Mouse (Mus musculus): ENCODE measurements around the gene 1110051M20Rik.

The 1110051M20Rik gene

DNA sequence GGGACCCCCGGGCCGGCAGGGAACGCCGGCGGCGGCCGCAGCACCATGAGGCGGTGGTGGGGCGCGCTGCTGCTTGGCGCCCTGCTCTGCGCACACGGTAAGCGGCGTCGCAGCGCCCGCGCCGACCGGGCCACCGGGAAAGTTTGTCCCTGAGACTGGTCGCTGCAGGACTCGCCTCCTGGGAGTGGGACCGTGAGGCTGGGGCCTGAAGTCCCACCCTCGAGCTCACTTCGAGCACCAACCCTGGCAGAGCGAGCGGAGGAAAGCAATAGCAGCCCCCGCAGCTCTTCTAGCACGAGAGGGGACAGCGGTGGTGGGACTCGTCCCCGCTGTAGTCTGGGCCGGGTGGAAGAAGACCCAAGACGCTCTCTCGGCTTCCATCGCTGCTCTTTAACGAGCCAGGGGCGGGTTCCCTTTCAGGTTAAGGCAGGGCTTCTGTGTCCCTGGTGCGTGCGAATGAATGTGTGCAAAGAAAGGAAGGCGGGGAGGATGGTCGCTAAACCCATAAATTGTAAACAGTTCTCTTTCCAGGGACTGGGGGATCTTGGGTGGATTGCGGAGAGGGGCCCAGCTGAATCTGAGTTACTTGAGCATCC lies 13.2 kb upstream of the 1110051M20Rik start:
- WGBS: under 1% methylated on average over 43 of the region's 45 CpGs

DNA sequence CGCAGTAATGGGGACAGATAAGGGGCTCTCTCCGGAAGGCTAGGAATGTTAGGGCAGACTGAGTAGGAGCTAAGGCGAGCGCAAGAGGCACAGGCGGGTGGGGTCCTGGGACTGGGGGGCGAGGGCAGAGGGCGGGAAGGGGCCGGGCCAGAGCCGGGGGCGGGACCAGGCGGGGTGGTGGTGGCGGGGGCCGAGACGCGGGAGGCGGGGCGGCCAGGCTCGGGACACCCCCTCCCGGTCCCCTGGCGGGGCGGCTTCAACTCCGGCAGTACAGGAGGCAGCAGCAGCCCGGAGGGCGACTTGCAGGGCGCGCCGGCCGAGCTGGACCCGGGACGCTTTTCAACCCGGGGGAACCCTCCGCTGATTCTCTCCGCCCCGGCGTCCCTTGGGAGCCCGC lies 12.8 kb upstream of the 1110051M20Rik start, which contains the start of gene Lrp4:
Lrp4 (plus strand) TSS at position 253 of the 397 bp plus-strand sequence.
- 5% methylated on average over 32 of the region's 36 CpGs for WGBS

- WGBS: 69% methylated on average over 9 of the region's 9 CpGs
Measured at GRCm38 (mm10) chr2:91456491-91457100, 12.1 kb upstream of the 1110051M20Rik start.

DNA sequence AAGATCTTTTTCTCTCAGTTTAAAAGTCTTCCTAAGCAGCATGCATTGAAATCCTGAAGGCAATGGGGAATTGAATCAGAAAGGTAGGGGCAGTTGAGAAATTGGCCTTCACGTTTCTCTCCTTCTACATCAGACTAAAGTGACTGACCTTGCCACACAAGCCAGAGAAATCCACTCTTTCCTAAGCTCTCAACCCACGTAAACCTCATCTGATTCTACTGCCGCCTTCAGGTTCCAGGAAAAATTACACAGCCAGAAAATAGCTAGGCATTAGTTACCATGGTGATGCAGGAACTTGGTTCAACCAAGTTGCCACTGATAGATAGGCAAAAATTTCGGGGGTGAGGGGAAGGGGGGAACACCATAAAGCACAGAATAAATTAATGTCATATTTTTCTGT lies 11.3 kb upstream of the 1110051M20Rik start:
- 3% methylated on average over 4 of the region's 4 CpGs for WGBS

- 93% methylated on average over 3 of the region's 3 CpGs for WGBS
Measured at GRCm38 (mm10) chr2:91454434-91454833, 9.9 kb upstream of the 1110051M20Rik start.

DNA sequence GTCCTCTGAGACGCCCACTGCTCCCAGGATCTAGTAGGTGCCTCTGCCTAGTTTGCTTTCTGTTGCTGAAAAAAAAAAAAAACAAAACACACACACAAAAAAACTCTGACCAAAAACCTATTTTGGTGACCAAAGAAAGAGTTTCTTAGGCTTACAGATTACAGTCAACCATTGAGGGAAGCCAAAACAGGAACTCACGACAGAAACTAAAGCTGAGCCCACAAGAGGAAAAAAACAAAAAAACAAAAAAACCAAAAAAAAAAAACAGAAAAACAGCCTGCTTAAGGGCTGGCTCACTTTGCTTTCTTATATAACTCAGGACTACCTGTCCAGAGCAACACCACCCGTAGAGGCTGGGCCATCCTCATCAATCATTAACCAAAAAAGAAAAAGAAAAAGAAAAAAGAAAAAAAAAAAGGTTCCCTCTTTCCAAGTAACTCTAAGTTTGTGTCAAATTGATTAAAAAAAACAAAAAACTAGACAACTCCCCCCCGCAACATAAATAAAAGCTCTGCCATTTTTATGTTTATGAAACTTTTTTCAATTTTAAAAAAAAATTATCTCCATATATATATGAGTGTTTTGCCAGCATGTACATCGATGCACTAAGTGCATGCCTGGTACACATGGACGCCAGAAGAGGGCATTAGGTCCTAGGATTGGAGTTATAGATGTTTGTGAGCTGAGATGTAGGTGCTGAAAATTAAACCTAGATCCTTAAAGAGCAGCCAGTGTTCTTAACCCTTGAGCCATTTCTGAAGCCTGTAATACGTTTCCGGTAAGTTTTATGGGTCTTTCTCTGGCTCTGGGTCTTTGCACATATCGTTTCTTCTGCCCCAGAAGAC lies 8.9 kb upstream of the 1110051M20Rik start:
- 84% methylated on average over 9 of the region's 9 CpGs for WGBS

DNA sequence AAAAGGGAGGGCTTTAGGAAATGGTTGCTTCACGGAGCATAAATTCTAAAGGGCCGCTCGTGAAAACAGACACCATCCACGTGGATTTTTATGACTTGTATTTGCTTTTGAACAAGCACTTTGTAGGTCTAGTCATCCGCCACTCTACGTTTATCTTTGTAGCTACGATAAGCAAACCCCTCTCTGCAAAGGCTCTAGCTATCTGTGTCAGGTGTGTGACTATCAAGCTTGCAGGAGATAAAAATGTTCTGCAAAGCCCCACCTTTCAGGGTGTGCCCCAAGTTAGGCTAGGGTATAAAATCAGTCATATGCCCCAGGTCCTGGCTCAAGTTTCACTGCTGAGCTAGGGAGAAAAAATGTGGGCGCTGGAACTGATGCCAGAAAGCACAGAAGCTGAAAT lies 8.2 kb upstream of the 1110051M20Rik start:
- 74% methylated on average over 8 of the region's 8 CpGs for whole genome bisulfite sequencing

- WGBS: 76% methylated on average over 9 of the region's 9 CpGs
Measured at GRCm38 (mm10) chr2:91450316-91450715, 5.8 kb upstream of the 1110051M20Rik start.

DNA sequence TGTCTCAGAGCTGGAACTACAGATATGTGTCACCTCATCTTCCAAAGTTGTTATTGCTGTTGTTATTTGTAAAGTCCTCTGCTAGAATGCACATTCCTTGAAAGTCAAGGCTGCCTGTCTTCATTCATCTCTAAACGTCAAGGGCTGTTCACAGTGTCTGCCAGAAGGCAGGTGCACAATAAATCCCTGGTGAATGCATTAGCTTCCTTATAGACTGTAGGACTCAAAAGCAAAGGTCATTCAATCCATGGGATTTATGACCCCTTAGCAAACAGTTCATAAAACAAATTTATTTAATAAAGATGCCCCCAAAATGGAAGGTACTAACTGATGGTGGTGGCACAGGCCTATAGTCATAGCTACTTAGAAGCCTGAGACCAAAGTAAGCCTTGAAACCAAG lies 5.2 kb upstream of the 1110051M20Rik start:
- WGBS: 80% methylated on average over 1 of the region's 1 CpGs

- 28% methylated on average over 1 of the region's 1 CpGs for WGBS
Measured at GRCm38 (mm10) chr2:91442241-91442640, 2.3 kb downstream of the 1110051M20Rik start.

DNA sequence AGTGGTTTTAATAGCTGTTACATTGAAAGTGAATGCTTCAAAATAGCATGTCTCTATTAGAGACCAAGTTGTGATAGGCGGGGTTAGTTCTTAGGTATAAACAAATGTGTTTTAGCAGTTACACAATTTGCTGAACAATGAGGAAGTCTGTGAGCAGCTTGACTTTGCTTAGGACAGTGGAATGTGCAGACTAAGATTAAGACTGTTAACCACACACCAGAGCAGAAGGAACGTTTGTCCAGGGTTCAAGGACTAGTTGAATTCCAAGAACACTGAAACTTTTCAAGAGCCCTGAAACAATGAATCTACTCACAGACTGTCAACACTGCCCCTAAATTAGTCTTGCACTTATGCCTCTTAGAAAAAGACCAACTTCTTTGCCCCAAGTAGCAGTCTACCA lies 2.8 kb downstream of the 1110051M20Rik start:
- WGBS: 71% methylated on average over 2 of the region's 2 CpGs

DNA sequence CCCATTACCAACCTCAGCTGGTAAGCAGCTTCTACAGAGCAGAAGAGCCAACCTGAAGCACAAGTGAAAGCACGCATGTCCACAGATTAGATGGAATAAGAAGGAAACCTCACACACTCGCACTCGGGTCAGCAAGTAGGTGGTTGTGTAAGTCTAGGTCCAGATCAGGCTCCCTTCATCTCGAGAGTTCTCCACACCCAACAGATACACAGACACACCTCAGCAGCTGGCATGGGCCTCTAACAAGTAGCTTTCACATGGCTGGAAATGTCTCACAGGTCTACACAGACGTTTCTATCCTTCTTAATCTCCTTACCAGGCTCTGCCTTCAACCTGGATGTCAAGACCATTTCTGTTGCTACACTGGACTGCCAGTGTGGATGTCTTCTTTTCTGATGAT lies 3.8 kb downstream of the 1110051M20Rik start:
- WGBS: 91% methylated on average over 5 of the region's 5 CpGs

DNA sequence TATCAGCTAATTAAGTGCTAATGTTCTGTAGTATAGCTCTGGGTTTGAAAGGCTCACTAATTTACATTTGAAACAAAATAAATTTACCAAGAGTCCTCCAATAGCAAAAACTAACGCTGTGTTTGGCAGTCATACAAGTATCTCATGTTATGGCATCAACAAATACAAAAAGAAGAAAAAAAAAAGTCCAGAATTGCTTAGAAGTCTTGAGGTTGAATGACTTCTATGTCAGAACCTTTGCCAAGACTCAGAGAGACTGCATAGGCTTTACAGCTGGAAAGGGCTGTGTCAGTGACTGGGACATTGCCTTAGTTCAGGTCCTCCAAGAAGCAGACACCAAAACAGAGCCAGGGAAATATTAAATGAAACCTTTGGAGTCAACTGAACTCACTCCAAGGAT lies 4.6 kb downstream of the 1110051M20Rik start:
- WGBS: 32% methylated on average over 1 of the region's 1 CpGs

GRCm38 (mm10) chr2:91439271-91439670 lies 5.2 kb downstream of the 1110051M20Rik start:
- WGBS: 83% methylated on average over 10 of the region's 10 CpGs

GRCm38 (mm10) chr2:91437116-91437815 lies 7.2 kb downstream of the 1110051M20Rik start:
- WGBS: 52% methylated on average over 5 of the region's 5 CpGs

GRCm38 (mm10) chr2:91436713-91437112 lies 7.8 kb downstream of the 1110051M20Rik start:
- 51% methylated on average over 8 of the region's 8 CpGs for WGBS

DNA sequence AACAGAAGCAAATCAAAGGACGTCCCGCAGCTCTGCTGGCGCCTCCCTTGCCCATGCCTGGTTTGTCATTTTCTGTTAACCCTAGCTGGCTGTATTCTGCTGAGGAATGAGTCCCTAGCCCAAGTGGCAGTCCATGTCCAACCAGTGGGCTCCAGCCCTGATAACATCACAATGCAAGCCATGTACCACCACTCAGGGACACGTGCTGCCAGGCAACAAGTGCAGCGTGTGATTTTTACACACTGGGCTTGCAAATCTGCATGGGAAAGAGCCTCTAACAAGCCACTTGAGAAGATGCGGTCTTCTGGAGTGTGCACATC lies 13.9 kb downstream of the 1110051M20Rik start:
- 43% methylated on average over 6 of the region's 6 CpGs for WGBS

GRCm38 (mm10) chr2:91429915-91430599 lies 14.4 kb downstream of the 1110051M20Rik start:
- WGBS: 28% methylated on average over 9 of the region's 9 CpGs

GRCm38 (mm10) chr2:91429146-91429545 lies 15.4 kb downstream of the 1110051M20Rik start:
- WGBS: 84% methylated on average over 3 of the region's 3 CpGs

GRCm38 (mm10) chr2:91426321-91426720 lies 18.2 kb downstream of the 1110051M20Rik start:
- 85% methylated on average over 1 of the region's 1 CpGs for WGBS

DNA sequence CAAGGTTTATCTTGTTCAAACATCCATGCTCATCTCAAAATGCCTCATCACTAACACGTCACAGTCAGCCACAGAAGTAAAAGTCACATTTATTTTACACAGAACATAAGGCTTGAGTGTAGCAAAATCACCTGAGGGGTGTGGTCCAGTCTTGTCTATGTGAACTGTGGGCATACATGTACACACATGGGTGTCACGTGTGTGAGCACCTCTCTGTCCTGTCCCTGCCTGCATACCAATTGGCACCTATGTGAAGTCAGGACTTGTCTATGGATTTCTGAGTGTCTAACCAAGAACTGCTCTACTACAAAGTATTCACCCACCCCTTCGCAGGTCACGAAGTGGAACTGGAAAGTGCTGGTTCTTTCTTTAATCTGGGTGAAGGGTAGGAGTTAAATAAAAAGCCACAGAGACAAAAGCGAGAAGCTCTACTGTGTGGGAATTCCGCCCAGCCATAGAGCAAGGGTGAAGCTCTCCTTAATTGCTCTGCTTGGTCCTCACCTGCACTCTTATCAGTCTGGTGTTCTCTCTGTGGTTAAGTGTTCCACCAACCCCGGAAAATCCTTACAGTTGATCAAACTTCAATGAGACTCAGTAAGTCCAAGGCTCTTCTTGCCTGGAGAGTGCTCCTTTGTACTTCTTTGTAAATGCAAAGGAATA lies 20.3 kb downstream of the 1110051M20Rik start:
- WGBS: 85% methylated on average over 7 of the region's 7 CpGs

Measured in cerebral cortex, adult 2 months (tissue).